Mouse (Mus musculus) ovary, postnatal 10 days (tissue): ENCODE measurements around the gene Tmem176a.
A peak's percentile ranks its signal among the peaks of the same experiment; 100 is the strongest.
"Not testable (repeated sequence)": the region's sequence is repeated elsewhere in the genome, so short reads cannot be mapped to it uniquely, and the experiment has no call there.

ENCODE experiments used
- DNase-seq: peaks from one replicate; pipeline ENCODE4 v3.0.0; 2022; ENCODE audit warnings: low spot score

Tmem176a gene

GRCm38 (mm10) chr6:48840371-48840969, at the start of gene Tmem176a:
Tmem176a (plus strand) TSS chr6:48840919.
- no peak for DNase-seq

GRCm38 (mm10) chr6:48801897-48802296, 38.8 kb upstream of the Tmem176a start:
- no peak for DNase-seq

- DNase-seq: no peak
Measured at GRCm38 (mm10) chr6:48803406-48804051, 37.2 kb upstream of the Tmem176a start.

DNA sequence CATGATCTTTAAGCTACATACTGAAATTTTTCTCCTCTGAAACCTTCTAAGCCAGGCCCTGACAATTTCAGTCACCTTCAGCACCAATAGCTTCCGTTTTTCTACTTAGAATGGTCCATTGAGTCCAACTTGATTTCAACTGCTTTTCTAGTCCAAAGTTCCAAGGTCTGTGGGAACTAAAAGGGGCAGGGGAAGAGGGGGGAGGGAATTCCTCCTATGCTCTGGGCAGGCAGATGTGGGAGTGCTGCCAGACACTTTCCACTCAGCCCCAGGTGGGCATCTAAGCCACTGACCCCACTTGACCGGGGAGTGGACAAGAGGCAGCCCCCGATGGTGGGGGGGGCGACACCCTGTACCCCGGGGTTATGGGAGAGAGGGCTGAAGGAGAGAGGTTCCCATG, 36.4 kb upstream of the Tmem176a start:
- no peak for DNase-seq

DNA sequence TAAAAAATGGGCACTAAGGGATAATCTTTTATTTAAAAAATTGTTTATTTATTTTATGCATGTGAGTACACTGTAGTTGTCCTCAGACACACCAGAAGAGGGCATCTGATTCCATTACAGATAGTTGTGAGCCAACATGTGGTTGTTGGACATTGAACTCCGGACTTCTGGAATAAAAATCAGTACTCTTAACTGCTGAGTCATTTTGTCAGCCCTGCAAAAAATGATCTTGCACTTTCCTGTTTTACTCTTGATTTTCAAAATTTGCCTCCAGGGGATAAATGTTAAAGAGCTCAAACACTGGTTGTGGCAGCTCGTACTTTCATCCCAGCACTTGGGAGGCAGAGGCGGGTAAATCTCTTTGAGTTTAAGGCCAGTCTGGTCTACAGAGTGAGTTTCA, 34.0 kb upstream of the Tmem176a start:
- DNase-seq: no peak

- no peak for DNase-seq
Measured at GRCm38 (mm10) chr6:48809494-48810219, 31.1 kb upstream of the Tmem176a start.

DNA sequence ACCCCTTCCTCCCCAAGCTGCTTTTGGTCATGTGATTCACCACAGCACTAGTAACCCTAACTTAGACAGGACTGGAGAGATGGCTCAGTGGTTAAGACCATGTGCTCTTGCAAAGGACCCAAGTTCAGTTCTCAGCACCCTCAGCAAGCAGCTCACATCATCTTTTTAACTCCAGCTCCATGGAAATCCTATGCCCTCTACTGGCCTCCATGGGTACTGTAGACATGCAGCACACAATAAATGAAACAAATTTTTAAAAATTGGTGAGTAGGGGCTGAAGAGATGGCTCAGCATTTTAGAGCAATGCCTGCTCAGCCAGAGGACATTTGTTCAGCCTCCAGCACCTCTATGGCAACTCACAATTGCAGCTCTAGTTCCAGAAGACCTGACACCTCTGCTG, 25.7 kb upstream of the Tmem176a start:
- DNase-seq: no peak

GRCm38 (mm10) chr6:48817815-48818214, 22.9 kb upstream of the Tmem176a start:
- peak; percentile 33 for DNase-seq

DNA sequence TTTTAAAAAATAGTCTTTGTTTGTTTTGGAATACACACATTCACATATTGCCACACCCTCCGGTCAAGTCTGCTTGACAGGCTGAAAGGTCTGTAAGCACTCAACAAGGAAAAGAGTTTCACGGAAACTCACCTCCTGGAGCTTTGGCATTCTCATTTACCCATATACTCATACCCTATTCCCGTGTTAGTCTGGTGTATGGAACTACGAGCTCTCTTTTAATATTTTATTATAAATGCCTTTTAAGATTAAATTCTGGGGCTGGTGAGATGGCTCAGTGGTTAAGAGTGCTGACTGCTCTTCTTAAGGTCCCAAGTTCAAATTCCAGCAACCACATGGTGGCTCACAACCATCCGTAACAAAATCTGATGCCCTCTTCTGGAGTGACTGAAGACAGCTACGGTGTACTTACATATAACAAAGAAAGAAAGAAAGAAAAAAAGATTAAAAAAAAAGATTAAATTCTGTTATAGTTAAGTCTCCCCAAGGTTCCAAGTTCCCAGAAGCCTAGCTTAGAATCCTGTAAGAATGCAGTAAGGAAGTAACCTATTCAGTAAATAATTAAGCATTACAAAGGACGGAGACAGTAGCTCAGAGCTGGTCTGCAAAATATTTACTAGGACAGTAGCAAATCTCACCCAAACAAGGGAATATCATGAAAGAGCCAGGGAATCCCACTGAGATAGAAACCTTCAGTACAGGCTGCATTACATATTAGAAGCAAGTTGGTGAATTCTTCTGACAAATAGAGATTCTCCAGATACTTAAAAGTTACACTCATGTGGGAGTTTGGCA, 18.5 kb upstream of the Tmem176a start:
- not testable (repeated sequence) for DNase-seq

GRCm38 (mm10) chr6:48825016-48825415, 15.7 kb upstream of the Tmem176a start:
- no peak for DNase-seq

DNA sequence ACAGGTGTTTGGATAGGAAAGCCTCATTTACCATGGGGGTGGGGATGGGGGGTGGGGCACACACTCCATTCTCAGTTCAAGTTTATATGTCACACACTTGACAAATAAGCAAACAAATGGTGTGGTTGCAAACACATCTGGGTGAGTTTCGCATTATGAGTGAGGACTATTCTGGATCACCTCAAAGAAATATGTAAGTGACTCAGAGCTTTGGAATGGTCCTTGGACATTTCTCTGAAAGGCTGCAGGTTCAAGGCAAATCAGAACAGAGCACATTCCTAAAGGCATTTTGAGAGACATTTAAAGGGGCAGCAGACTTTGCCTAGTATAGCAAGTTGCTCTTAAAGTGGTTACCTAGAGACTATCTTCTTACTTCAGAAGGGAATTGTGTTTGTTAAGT, 11.7 kb upstream of the Tmem176a start:
- no peak for DNase-seq

- no peak for DNase-seq
Measured at GRCm38 (mm10) chr6:48829651-48830050, 11.1 kb upstream of the Tmem176a start.

DNA sequence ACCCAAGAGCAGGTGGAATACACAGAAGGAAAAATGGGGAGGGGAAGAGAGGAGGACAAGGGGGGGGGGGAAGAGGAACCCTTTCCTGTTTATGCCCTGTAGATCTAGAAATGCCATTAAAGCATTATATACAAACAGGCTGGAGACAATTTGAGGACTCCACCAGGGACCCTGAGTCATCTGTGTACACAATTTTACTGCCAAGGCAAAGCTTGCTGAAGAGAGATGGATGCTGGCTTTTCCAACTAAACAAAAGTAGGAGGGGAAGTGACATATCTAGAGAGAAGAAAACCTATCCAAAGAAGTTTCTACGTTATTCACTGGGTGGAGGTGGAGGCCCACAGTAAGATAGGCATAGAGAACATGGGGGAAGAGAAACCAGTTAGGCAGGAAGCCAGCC, 10.5 kb upstream of the Tmem176a start:
- DNase-seq: no peak

- no peak for DNase-seq
Measured at GRCm38 (mm10) chr6:48831141-48831540, 9.6 kb upstream of the Tmem176a start.

DNA sequence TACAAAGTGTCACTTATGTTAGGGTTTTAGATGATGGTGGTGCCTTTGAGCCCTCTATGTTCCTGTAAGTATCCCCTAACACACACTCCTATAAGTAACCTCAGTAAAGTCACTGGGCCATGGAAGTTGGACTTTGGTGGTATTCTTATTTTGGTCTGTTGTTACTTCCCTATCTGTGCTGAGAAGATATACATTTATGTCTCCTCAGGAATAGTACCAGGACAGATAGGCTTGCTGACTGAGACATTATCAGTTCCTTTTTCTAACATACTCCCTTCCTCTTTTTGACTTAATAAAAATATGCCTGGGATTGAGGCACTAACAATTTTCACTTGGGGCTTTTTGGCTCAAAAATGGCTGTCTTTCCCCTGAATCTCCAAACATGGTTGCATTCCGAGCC, 8.3 kb upstream of the Tmem176a start:
- DNase-seq: no peak

DNA sequence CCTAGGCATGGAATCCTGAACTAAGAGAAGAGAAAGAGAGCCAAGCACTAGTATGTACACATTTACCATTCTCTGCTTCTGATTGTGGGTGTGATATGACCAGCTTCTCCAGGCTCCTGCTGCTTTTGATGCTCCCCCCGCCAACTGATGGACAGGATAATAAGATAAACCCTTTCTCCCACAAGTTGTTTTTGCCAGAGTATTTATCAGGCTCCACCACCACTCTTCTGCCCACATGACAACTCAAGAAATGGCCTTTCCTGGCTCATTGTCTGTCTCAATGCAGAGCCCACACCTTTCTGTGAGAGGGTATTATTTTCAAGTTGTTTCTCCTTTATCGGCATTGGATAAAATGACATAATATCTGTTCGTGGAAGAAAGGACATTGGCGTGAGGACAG, 7.2 kb upstream of the Tmem176a start:
- DNase-seq: no peak

GRCm38 (mm10) chr6:48835241-48835640, 5.5 kb upstream of the Tmem176a start:
- DNase-seq: no peak

DNA sequence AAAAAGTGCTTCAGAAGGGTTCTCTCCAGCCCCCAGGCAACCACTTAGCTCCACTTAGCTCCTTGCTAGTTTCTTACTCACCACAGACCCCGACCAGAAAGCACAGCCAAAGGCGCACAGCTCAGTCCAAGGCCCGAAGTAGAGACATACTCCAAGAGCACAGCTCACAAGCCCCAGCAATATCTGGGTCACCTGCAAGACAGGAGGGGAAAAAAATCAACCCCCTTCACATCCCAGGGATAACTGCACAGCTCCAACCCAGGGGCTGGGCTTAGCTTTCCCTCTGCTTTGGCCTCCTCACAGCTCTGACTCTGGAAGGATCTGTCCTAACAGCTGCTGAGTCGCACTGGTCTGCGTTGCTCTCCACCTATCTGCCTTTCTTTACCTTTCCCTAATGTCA, 4.6 kb upstream of the Tmem176a start:
- DNase-seq: no peak

GRCm38 (mm10) chr6:48837516-48837915, 3.2 kb upstream of the Tmem176a start:
- DNase-seq: no peak

DNA sequence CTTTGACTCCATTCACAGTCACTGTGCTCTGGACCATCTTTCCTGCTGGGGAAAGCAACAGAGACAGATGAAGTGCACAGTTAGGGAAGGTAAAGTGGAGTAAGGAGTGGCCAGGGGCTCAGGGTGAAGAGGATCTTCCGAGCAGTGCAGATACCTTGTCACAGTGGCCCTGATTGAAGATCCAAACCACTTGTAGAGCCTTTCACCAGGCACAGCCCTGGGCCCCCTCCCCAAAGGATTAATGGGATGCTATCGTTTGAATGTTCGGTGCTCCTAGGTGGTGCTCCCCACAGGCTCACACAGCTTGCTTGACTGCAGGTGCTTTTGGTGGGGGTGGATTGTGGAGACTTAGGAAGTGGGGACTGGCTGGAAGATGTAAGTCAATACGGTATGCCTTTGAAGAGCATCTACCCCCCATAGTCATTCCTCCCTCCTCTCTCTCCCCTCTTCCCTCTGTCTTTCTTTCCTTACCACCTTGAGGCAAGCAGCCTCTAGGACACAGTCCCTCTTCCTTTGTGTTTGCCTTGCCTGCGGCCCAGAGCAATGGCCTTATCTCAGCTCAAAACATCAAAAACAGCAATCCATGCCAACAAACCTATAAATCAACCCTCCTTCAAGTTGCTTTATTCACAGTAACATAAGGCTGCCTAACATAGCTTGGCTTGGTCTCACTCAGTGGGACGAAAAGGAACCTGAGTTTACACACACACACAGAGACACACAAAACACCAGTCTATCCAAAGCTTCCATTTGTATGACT, 2.2 kb upstream of the Tmem176a start:
- DNase-seq: no peak

DNA sequence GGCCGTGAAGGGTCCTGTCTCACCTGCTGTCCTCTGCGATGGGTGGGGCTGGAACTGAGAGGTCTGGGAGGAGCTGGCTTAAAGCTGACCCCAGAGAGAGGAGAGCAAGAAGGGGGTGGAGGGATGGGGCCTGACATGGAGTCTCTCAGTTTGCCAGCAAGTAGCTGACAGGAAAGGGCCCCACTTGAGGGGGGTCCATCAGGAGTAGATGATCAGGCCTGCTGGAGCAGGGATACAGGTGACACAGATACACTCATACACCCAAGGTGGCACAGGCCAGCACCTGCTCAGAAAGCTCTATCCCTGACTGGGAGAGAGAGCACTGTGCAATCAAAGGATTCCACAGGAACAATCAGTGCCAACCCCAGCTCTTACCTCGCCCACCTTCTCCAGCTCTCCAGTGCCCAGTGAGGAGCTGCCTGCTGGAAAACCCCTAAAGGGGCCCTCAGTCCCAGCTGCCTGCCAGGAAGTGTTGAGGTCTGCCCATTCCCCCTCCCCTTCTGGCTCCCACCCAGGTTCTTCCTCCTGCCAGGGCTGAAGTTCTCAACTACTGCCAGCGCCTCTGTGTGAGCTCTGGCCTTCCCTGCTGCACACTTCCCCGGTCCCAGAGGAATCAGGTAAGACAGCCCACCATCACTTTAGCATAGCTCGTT, 380 bp downstream of the Tmem176a start, which contains the start of gene Tmem176b:
Tmem176b (minus strand) TSS at position 524 of the 653 bp plus-strand sequence.
- DNase-seq: peak; percentile 86
